Mouse (Mus musculus): ENCODE data around the gene Myh13. TPM values are rescaled to one million over a fixed set of nuclear protein-coding genes. Genes with fewer than 3 reads are reported as not detected.
A peak's percentile ranks its signal among the peaks of the same experiment; 100 is the strongest.

Myh13 gene
- polyA plus RNA-seq (2016; fragmentation: Nextera tagmentation; extraction: Ambion mirVana), result 0.05 TPM in 1 of 2 replicates, not detected in the other

- Histone ChIP-seq H3K4me3 (no peak within 1 kb of the TSS), H3K4me1 (no peaks in the 10 kb centered on the region), H3K36me3 (replicated peaks) (no peaks in the 10 kb centered on the region), H3K27ac (replicated peaks) (no peak within 1 kb of the TSS), H3K27me3 (replicated peaks; ENCODE audit: low read depth, poor library complexity, severe bottlenecking) (no peaks in the 10 kb centered on the region), H3K9me3 (no peaks in the 10 kb centered on the region)
- no peak for DNase-seq (ENCODE audit: low spot score)
- WGBS, result 83% methylated on average over 7 of the region's 7 CpGs
Observed at GRCm38 (mm10) chr11:67321358-67321757, at the start of gene Myh13. Gene Myh13, plus strand, starts transcription at chr11:67321658.

- Histone ChIP-seq H3K4me1 (no peaks in the 10 kb centered on the region), H3K9me3 (no peaks in the 10 kb centered on the region), H3K4me3 (no peak within 1 kb of the TSS), H3K36me3 (replicated peaks) (no peaks in the 10 kb centered on the region), H3K27me3 (replicated peaks; ENCODE audit: low read depth, poor library complexity, severe bottlenecking) (no peaks in the 10 kb centered on the region), H3K27ac (replicated peaks) (no peak within 1 kb of the TSS)
- WGBS, result 87% methylated on average over 10 of the region's 10 CpGs
- DNase-seq (ENCODE audit: low spot score), result no peak
Observed at GRCm38 (mm10) chr11:67276601-67277174, 44.8 kb upstream of the Myh13 start, which contains the start of gene Myh8. Gene Myh8, plus strand, starts transcription at chr11:67277124.

- Histone ChIP-seq H3K4me1 (no peaks in the 10 kb centered on the region), H3K27me3 (replicated peaks; ENCODE audit: low read depth, poor library complexity, severe bottlenecking) (no peaks in the 10 kb centered on the region), H3K36me3 (replicated peaks) (no peaks in the 10 kb centered on the region), H3K4me3 (no peak overlapping the region), H3K9me3 (no peaks in the 10 kb centered on the region), H3K27ac (replicated peaks) (no peak overlapping the region)
- 81% methylated on average over 1 of the region's 1 CpGs for WGBS
- no peak for DNase-seq (ENCODE audit: low spot score)
Observed at GRCm38 (mm10) chr11:67293440-67293839, 28.0 kb upstream of the Myh13 start.

GRCm38 (mm10) chr11:67313733-67314452 is 7.6 kb upstream of the Myh13 start:
- Histone ChIP-seq H3K27ac (replicated peaks) (no peak overlapping the region), H3K9me3 (no peaks in the 10 kb centered on the region), H3K36me3 (replicated peaks) (no peaks in the 10 kb centered on the region), H3K27me3 (replicated peaks; ENCODE audit: low read depth, poor library complexity, severe bottlenecking) (no peaks in the 10 kb centered on the region), H3K4me1 (no peaks in the 10 kb centered on the region), H3K4me3 (no peak overlapping the region)
- WGBS, result 54% methylated on average over 15 of the region's 15 CpGs
- DNase-seq (ENCODE audit: low spot score), result peak; percentile 13

GRCm38 (mm10) chr11:67326536-67326935 is 5.1 kb downstream of the Myh13 start:
- H3K9me3 ChIP-seq, result no peaks in the 10 kb centered on the region
- H3K4me1 ChIP-seq, result no peaks in the 10 kb centered on the region
- no peak overlapping the region for H3K4me3 ChIP-seq
- 63% methylated on average over 2 of the region's 2 CpGs for WGBS
- no peak for DNase-seq (ENCODE audit: low spot score)
- no peaks in the 10 kb centered on the region for H3K36me3 ChIP-seq (replicated peaks)
- no peak overlapping the region for H3K27ac ChIP-seq (replicated peaks)
- no peaks in the 10 kb centered on the region for H3K27me3 ChIP-seq (replicated peaks; ENCODE audit: low read depth, poor library complexity, severe bottlenecking)

GRCm38 (mm10) chr11:67344556-67344955 is 23.1 kb downstream of the Myh13 start:
- no peaks in the 10 kb centered on the region for H3K4me1 ChIP-seq
- H3K27ac ChIP-seq (replicated peaks), result no peak overlapping the region
- H3K27me3 ChIP-seq (replicated peaks; ENCODE audit: low read depth, poor library complexity, severe bottlenecking), result no peaks in the 10 kb centered on the region
- no peak for DNase-seq (ENCODE audit: low spot score)
- H3K36me3 ChIP-seq (replicated peaks), result no peaks in the 10 kb centered on the region
- no peaks in the 10 kb centered on the region for H3K9me3 ChIP-seq
- WGBS, result 58% methylated on average over 3 of the region's 3 CpGs
- no peak overlapping the region for H3K4me3 ChIP-seq

GRCm38 (mm10) chr11:67345186-67345855 is 23.9 kb downstream of the Myh13 start:
- no peak for DNase-seq (ENCODE audit: low spot score)
- 70% methylated on average over 2 of the region's 2 CpGs for WGBS
- no peaks in the 10 kb centered on the region for H3K4me1 ChIP-seq
- no peak overlapping the region for H3K4me3 ChIP-seq
- H3K36me3 ChIP-seq (replicated peaks), result no peaks in the 10 kb centered on the region
- H3K27me3 ChIP-seq (replicated peaks; ENCODE audit: low read depth, poor library complexity, severe bottlenecking), result no peaks in the 10 kb centered on the region
- H3K9me3 ChIP-seq, result no peaks in the 10 kb centered on the region
- H3K27ac ChIP-seq (replicated peaks), result no peak overlapping the region

GRCm38 (mm10) chr11:67345856-67346236 is 24.4 kb downstream of the Myh13 start:
- H3K4me3 ChIP-seq, result no peak overlapping the region
- no peaks in the 10 kb centered on the region for H3K4me1 ChIP-seq
- H3K36me3 ChIP-seq (replicated peaks), result no peaks in the 10 kb centered on the region
- H3K27ac ChIP-seq (replicated peaks), result no peak overlapping the region
- DNase-seq (ENCODE audit: low spot score), result no peak
- H3K9me3 ChIP-seq, result no peaks in the 10 kb centered on the region
- no peaks in the 10 kb centered on the region for H3K27me3 ChIP-seq (replicated peaks; ENCODE audit: low read depth, poor library complexity, severe bottlenecking)

- 57% methylated on average over 14 of the region's 14 CpGs for WGBS
- no peak overlapping the region for H3K4me3 ChIP-seq
- no peaks in the 10 kb centered on the region for H3K9me3 ChIP-seq
- no peaks in the 10 kb centered on the region for H3K36me3 ChIP-seq (replicated peaks)
- peak; percentile 78 for DNase-seq (ENCODE audit: low spot score)
- no peak overlapping the region for H3K27ac ChIP-seq (replicated peaks)
- H3K27me3 ChIP-seq (replicated peaks; ENCODE audit: low read depth, poor library complexity, severe bottlenecking), result no peaks in the 10 kb centered on the region
- H3K4me1 ChIP-seq, result no peaks in the 10 kb centered on the region
Observed at GRCm38 (mm10) chr11:67350153-67350768, 28.8 kb downstream of the Myh13 start.

GRCm38 (mm10) chr11:67353011-67353410 is 31.6 kb downstream of the Myh13 start:
- H3K36me3 ChIP-seq (replicated peaks), result no peaks in the 10 kb centered on the region
- 52% methylated on average over 4 of the region's 4 CpGs for WGBS
- DNase-seq (ENCODE audit: low spot score), result no peak
- no peaks in the 10 kb centered on the region for H3K9me3 ChIP-seq
- no peak overlapping the region for H3K4me3 ChIP-seq
- no peaks in the 10 kb centered on the region for H3K4me1 ChIP-seq
- no peak overlapping the region for H3K27ac ChIP-seq (replicated peaks)
- no peaks in the 10 kb centered on the region for H3K27me3 ChIP-seq (replicated peaks; ENCODE audit: low read depth, poor library complexity, severe bottlenecking)

- Histone ChIP-seq H3K27me3 (replicated peaks; ENCODE audit: low read depth, poor library complexity, severe bottlenecking) (no peaks in the 10 kb centered on the region; the same call in 1 of the 2 replicates), H3K4me1 (no peaks in the 10 kb centered on the region), H3K9me3 (no peaks in the 10 kb centered on the region), H3K27ac (replicated peaks) (no peak overlapping the region), H3K36me3 (replicated peaks) (no peaks in the 10 kb centered on the region), H3K4me3 (no peak overlapping the region)
- WGBS, result 80% methylated on average over 10 of the region's 10 CpGs
- DNase-seq (ENCODE audit: low spot score), result no peak
Observed at GRCm38 (mm10) chr11:67358031-67358430, 36.6 kb downstream of the Myh13 start.

- DNase-seq (ENCODE audit: low spot score), result no peak
- no peaks in the 10 kb centered on the region; the same call in 1 of the 2 replicates for H3K27me3 ChIP-seq (replicated peaks; ENCODE audit: low read depth, poor library complexity, severe bottlenecking)
- 86% methylated on average over 3 of the region's 3 CpGs for WGBS
- no peak overlapping the region for H3K27ac ChIP-seq (replicated peaks)
- H3K9me3 ChIP-seq, result no peaks in the 10 kb centered on the region
- H3K4me1 ChIP-seq, result no peaks in the 10 kb centered on the region
- no peaks in the 10 kb centered on the region for H3K36me3 ChIP-seq (replicated peaks)
- H3K4me3 ChIP-seq, result no peak overlapping the region
Observed at GRCm38 (mm10) chr11:67362236-67362635, 40.8 kb downstream of the Myh13 start.

Data from embryonic facial prominence, embryonic 10.5 days (tissue).